Mouse (Mus musculus): ENCODE data around the gene Ppip5k2.
"Not testable (repeated sequence)": the region's sequence is repeated elsewhere in the genome, so short reads cannot be mapped to it uniquely, and the experiment has no call there.

DNA sequence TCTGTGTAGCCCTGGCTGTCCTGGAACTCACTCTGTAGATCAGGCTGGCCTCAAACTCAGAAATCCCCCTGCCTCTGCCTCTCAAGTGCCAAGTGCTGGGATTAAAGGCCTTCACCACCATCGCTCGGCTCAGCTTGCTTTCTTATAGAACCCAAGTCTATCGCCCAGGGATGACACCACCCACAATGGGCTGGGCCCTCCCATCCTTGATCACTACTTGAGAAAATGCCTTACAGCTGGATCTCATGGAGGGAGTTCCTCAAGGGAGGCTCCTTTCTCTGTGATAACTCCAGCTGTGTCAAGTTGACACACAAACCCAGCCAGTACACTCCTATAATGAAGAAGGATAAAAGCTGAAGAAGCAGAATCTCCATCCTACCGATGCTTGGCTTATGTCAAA, 4.5 kb downstream of the Ppip5k2 start:
- TF ChIP-seq ZNF384, CHD2 (IDR thresholded peaks at IDR 0.05; ENCODE audit: low read depth, low read length): not testable (repeated sequence)
